Mouse (Mus musculus) urinary bladder, adult 18-20 months (tissue): ENCODE results near the gene Rnpep.
"Not testable (repeated sequence)": the region's sequence is repeated elsewhere in the genome, so short reads cannot be mapped to it uniquely, and the experiment has no call there.

Experiments used
- DNase-seq, 2 experiments: peaks; one replicate each; pipeline ENCODE4 v3.0.0; 2022; ENCODE audit warnings: low spot score in 2 of 2, mixed read lengths in 2 of 2

The Rnpep gene

DNA sequence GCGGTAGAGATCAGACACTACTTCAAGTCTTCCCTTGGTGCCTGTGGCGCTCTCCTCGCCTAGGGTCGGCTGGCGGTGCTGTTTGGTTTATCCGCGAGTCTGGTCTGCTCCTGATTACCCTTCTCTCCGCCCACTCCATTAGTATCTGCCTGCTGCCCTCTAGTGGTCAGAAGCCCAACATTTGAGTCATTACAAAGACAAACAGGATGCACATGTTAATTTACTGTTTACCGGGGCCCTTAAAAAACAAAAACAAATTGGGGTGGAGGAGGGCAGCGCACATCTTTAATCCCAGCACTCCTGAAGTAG is 24.8 kb downstream of the Rnpep start:
- DNase-seq: peak; percentile 69 to 73

DNA sequence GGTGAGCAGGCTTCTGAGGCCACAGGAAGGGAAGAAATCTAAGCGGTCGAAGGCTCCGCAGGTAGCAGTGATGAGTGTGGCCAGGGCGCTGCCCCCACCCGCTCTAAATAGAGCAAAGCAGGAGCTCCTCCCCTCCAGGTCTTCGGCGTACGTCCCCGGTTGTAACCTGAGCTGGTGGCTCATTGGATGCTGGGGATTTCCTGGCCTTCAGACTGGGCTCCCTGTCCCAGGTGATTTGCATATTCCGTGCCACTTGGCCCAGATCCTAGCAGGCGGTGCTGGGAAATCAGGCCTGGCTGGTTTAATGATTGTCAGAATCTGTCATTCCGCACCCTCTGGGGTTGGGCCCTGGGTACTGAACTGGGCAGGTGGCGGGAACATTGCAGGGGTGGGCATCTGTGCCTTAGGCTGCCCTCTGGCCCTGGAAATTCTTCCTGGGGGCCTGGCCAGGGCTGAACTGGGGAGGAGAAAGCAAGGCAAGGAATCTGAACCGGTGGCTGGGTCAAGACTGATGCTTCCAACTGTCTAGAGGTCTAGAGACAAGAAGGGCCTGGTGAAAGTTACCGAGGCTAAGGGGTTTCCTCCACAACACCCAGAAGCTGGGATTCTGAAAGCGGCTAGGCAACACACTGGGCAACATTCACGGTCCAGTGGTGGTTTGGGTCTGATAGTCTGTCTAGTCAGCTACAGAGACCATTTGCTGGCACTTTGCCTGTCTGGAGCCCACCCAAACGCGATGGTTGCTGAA is 25.3 kb downstream of the Rnpep start, which contains the start of gene Elf3:
TSS of gene Elf3 (minus strand) at position 189 of the 748 bp plus-strand sequence.
- DNase-seq: peak; percentile 84

DNA sequence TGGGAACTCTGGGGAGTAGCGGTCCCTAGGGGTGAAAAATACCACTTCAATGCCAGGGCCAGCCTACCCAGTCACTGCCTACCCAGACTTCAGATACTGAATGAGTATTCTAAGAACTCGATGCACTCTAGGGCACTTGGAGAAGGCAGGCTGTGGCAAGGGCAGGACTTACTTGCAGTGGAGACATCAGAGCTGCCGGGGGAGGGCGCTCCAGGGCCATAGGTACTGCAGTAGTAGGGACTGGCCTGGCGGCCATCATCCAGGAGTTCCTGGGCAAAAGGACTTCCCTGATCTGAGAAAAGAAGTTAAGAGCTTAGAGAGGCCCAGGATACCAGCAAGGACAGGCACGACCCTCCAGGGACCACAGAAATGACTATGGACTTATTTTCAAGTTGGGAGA is 27.6 kb downstream of the Rnpep start:
- peak; percentile 77 to 78 for DNase-seq

DNA sequence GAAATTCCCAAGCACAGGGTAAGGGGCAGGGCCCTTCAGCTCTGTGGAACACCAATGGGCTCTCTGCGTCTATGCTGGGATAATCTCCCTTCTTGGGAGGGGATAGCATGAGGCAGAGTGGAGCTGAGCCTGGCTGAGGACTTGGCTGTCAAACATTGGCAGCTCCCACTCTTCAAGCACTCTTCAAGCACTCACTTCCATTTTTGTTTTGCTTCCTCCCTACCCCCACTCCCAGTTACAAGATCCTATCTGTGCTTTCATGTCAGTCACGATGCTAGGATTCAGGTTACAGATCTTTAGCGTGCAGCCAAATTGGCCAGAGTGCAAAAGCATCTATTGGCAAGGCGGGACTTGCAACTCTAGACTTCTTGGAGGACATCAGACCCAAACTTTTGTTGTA is 31.0 kb downstream of the Rnpep start:
- peak in 1 of 2 experiments; percentile 46 for DNase-seq

DNA sequence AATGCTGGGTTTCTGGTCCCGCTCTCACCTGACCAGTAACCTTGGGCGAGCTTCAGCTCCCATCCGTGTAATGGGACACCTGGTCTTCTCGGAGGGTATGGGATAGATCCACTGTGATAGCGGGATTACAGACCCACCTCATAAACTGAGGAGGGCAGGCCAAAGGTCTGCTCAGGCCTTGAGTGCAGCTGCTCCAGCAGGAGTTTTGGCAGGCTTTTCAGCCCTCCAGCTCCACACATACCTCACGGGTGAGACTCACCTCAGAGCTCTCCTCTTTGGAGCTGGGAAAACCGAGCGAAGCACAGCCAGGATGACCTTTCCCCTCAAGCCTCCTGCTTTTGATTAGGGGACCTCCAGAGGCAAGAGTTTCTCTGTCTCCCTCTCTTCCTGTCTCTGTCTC is 32.5 kb downstream of the Rnpep start:
- DNase-seq: no peak

DNA sequence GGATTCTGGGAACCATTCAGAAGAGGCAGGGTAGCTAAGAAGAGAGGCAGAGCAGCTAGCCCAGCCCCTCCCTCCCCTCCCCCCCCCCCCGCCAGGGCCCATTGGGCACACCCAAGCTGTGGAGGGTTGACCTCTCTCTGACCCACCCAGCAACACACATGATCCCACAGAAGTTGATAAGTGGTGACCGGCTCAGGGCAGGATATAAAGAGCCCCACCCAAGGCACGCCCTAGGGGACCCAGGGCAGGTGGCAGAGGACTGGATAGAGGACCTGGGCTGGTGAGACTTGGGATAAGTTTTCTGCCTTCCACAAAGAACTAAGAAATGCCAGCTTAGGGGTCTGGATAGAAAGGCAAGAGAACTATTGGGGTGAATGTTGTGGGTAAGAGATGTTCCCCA is 33.2 kb downstream of the Rnpep start:
- no peak for DNase-seq

DNA sequence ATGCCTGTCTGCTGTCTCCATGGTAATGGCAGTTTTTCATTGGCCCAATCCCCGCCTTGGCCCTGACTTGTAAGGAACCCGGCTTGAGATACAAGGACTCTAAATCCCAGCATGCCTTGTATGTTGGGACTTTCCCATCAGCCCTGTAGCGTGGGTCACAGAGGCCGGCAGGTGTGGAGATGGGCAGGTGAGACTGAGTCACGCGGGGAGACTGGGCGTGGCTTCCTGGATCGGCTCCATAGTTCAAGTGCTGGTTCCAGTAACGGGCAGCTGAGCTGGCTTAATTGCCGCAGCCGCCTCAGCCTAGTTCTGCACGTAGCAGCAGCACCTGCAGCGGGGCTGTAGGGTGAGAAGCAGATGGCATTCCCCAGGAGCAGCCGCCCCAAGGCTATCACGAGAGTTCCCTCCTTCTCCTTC is 35.4 kb downstream of the Rnpep start:
- peak; percentile 71 to 73 for DNase-seq

DNA sequence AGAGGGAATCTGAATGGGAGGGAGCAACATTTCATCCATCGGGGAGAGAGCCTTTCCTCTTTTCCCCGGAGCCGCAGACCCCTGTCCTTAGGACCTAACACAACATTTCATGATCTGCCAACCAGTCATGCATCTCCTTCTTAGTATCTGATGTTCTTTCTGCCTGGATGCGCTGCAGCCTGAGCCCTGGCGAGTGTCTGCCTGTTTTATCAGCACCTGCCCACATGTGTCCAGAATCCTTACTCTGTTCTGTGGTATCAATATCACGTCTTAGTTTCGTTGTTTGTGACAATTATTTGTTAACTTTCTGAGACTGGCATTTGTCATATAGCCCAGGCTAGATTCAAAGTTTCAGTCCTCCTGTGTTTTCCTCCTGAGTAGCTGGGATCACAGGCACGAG is 39.9 kb downstream of the Rnpep start:
- no peak for DNase-seq

DNA sequence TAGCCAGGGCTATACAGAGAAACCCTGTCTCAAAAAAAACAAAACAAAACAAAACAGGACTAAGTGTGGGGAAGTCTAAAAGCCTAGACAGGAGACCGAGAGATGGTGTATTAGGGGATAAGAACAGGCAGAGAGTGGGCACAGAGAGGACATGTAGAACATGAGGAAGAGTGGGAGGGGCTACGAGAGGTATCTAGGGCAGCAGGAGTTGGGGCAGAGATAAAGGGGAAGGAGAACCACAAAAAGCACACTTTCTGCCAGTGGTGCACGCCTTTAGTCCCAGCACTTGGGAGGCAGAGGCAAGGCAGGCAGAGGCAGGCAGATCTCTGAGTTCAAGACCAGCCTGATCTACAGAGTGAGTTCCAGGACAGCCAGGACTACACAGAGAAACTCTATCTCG is 43.7 kb downstream of the Rnpep start:
- not testable (repeated sequence) for DNase-seq

DNA sequence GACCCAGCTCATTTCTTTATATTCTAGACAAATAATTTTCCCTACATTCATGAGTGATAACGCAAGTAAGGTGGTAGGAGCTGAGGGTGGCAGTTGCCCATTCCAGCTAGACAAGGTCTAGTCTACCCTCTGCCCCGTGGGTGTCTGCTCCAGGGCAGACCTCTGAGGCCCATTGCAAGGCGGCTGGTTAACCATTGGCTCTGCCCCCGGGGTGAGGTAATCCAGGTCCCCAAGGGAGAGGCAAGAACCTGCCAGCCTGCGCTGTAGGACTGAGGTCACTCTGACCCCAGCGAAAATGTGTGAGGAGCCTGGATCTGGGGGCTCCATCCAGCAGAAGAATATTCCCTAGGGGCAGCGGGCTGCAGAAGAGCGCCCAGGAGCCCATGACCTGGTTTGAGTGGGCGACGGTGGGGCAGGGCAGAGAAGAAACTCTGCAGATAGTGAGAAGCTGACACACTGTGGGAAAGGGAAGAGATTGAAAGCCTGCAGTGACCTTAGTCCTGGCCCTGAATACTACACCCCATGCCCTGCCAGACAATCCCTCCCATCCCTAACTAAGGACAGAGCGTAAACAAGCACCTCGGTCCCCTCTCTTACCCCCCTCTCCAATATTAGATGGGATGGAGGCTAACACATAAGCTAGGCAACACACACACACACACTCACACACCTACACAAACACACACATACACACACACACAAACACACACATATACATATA is 46.6 kb downstream of the Rnpep start:
- no peak for DNase-seq

DNA sequence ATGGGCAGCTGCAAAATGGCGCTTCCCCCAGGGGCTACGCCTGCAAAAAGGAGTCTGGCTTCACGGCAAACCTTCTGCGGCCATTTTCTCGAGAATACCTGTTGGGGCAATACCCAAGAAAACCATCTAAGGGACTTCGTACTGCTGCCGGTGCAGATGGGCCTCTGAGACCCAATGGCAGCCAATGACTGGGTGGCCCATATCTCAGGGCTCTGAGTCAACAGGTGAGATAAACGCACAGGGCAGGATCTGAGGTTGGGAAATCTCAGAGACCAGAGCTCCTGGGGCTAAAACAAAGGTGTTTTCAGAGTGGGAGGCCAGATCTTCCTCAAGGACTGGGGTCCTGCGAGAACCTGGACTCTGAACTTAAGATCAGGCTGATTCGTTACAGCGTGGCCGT is 49.1 kb downstream of the Rnpep start:
- no peak for DNase-seq

DNA sequence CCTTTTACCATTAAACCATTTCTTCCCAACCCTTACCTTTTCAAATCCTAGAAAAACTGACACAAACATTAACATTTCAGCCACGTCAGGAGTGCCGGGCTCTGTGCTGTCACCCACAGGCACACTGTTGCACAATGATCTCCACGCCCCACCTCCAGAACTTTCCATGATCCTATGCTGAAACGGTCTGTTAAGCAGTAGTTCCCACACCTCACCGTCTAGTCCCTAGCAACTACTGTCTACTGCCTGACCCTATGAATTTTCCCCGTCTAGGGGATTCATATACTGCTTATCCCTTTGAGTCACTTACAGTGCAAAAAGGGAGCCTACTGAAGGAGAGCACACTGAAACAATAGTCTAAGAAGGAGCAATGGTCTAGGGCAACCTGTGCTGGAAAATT is 49.9 kb downstream of the Rnpep start:
- DNase-seq: no peak

DNA sequence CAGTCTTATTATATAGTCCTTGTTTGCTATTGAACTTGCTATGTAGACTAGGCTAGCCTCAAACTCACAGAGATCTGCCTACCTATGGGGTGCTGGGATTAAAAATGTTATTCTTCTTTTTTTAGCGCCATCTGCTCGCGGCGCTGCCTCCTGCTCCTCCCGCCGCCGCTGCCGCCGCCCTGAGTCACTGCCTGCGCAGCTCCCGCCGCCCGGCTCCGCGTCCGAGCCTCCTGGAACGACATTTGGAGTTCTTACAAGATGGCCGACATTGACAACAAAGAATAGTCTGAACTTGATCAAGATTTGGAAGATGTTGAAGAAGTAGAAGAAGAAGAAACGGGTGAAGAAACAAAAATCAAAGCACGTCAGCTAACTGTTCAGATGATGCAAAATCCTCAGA is 52.0 kb downstream of the Rnpep start:
- not testable (repeated sequence) for DNase-seq

DNA sequence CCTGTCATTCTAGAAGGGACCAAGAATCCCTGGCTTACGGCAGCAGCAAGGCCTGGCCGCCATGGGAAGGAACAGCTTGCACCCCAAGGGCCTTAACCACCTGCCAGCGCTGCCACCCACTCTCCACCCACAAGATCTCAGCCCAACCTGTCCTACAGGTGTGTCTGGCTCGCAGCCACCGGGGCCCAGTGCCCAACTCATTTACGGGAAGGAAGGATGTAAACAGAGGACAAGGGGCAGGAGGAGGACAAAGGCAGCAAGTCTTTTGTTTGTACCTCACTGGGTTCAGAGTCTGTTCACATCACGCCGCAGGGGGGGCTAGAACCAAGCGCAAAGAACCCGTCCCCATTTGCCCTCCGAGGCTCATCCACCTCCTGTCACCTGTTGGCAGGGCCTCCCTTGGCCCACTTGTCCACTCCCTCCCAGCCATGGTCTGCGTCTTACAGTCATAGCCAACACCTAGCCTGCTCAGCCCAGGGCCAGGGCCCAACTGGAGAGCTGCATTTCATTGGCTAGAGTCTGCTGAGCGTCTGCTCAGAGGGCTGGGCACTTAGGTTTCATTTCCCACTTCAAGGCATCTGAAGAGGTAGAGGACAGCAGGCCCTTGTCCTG is 56.4 kb downstream of the Rnpep start:
- peak; percentile 72 to 74 for DNase-seq

DNA sequence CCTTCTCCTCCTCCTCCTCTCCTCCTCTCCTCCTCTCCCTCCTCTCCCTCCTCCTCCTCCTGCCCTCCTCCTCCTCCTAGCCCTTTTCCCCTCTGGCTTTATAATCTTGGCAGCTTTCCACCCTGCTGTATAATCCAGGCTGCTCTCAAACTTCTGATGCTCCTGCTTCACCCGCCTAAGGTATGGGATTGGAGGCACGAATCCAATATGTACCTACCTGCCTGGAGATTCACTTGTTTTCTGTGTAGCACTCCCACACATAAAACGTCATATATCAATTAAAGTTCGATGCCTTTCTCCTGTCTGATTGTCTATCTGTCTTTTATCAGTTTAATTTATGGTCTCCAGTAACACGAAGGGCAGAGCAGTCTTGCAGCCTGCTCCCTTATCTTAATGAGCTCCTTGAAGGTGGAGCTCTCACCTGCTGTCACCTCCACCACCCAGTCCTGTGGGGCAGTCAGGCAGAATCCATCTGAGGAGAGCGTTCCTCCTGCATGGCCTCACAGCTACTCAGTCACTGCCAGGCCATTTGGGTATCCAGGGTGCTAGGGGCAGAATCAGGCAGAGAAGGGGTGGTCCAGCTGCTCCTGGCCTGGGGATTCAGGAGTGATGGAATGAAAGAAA is 58.8 kb downstream of the Rnpep start:
- no peak for DNase-seq

DNA sequence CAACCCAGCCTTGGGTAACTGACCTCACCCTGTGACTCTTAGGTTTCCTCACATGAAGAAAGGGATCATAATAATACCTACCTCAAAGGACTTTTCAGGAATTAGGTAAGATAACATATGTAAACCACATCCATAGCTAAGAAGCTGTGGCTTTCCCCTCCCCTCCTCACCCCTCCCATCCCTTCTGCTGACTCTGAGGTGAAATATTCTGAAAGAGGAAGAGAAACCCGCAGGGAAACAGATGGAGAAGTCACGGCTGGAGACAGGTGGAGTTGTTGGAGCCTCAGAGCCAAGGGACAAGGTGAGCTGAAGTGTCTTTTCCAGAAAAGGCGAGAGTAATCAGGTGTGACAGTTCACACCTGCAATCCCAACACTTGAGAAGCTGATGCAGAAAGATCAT is 59.7 kb downstream of the Rnpep start:
- no peak for DNase-seq

DNA sequence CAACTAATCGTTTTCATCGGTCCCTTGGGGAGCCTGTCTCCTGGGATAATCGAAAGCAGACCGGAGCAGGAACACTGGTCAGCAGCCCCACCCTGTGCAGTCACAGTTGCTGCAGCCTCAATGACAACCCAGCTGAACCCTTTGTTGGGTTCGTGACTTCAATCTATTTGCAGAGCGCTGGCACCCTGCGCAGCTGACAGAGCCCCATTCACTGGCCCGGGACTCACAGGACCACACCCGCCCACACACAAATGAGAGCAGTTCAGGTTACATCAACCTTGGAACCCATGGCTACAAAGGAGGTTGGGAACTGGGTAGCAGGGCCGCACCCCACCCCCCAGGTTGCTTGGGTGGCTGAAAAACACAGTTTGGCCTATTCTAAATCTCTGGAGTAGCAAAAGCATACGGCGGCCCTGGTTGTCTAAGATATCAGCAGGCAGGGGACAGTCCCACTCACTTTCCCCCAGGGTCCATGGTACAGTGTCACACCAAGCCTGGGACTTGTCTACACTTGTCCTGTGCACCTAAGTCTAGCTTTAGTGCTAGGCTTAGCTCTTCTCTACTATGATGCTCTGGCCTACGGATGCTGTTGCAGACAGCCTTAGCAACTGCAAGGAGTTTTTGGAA is 66.2 kb downstream of the Rnpep start:
- DNase-seq: no peak

DNA sequence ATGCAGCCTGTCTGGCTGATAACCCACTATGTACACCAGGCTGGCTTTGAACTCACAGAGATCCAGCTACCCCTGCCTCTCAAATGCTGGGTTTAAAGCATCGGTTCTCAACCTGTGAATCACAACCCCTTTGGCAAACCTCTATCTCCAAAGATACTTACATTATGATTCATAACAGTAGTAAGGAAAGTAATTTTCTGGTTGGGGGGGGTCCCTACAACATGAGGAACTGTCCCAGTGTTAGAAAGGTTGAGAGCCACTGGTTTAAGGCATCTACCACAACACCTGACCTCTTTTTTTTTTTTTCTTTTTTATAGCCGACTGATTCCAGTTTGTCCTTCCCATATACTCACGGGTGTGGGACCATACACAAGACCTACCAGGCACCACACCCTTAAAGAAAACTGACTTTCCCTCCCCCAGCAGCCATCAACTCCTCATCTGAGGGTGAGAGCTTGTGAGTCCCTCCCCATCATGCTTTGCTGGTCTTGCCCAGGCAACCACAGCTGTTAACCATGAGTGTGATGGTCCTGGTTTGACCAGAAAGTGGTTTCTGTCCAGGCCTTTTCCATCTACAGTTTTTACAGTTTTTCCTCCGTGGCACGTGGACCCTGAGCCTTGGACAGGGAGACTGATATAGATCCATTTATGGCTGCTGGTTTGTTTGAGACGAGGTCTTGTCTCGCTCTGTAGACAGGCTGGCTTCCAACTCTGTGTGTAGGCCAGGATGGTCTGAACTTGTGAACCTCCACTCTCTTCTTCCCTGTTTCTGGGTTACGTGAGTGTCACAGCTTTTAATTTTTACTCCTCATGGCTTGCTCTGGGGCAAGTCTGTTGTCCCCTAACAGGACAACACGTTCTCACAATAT is 69.9 kb downstream of the Rnpep start:
- no peak for DNase-seq
